Mouse (Mus musculus): ENCODE data around the gene Vmn2r52.
"Not testable (repeated sequence)": the region's sequence is repeated elsewhere in the genome, so short reads cannot be mapped to it uniquely, and the experiment has no call there.

The Vmn2r52 gene

DNA sequence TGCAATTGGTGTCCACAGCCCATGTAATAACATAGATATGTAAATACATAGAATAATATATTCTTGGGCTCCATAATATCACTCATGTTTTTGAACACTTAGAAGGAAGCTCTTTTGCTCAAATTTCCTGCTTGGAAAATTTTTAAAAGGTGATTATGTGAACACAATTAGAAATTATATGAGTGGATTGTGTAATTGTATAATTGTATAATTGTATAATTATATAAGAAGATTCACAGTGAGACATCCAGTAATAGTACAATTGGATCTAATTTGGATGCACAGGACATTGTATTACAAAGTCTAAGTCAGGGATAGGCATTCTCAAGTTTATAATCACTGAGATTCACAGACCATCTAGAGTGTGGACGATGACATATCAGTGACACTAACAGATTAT, at the start of gene Vmn2r52:
Gene Vmn2r52 (minus strand): TSS at position 101 of the 400 bp plus-strand sequence.
- in situ Hi-C loops (cut with MboI, MseI): no loop called here

GRCm38 (mm10) chr7:10105641-10106040, 70.7 kb downstream of the Vmn2r52 start, which contains the start of gene Vmn2r51:
Gene Vmn2r51, minus strand, starts transcription at chr7:10105741.
- in situ Hi-C loops (cut with MboI, MseI): not testable (repeated sequence)
